Mouse (Mus musculus) adrenal gland, adult (tissue): Measurements from ENCODE around the gene Cnga1.

Source experiments
- DNase-seq, 2 experiments: peaks; one replicate each; pipeline ENCODE4 v3.0.0; 2022 to 2023; ENCODE audit warnings: low spot score in 1 of 2; ENCODE audit not compliant: inconsistent age in 2 of 2

Cnga1 gene

GRCm38 (mm10) chr5:72558716-72559526 lies 85.2 kb downstream of the Cnga1 start:
- peak in 1 of 2 experiments; percentile 69 for DNase-seq

GRCm38 (mm10) chr5:72556245-72556644 lies 87.8 kb downstream of the Cnga1 start:
- DNase-seq: no peak
